Mouse (Mus musculus) 416B (cell line): ENCODE data around the gene Gm45837.

Experiments used
- DNase-seq: peaks from one replicate; pipeline ENCODE4 v3.0.0; 2011; ENCODE audit warnings: low read depth

The Gm45837 gene

DNA sequence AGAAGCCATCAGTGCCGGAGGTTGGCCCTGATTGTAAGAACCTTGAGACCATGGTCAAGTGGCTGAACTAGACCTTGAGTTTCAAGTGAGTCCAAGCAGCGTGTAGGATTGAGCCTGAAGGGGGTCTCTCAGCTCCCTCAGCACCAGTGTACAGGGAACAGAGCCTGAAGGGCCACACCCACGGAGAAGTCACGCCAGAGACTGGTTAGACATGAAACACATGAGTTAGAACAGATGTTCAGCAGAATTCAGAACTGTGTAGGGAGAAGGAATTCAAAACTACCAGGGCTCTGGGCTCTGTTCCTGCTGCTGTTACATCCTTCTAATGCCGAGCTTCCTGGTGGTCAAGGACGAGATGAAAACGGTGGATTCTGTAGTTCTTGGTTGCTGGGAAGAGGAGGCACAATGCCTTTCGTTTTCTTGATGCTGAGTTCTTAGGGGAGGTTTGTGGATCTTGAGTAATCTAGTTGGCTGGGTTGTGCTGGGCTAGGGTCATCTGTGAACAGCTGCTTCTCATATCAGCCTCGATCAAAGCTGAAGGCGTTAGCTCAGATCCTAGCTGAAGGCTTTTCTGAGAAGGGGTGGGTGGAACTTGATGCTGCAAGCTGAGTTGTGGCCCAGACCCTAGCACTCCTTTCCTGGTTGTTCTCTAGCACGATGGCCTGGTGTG lies at the start of gene Gm45837:
Gene Gm45837 (plus strand): TSS at position 620 of the 670 bp plus-strand sequence.
- no peak for DNase-seq

DNA sequence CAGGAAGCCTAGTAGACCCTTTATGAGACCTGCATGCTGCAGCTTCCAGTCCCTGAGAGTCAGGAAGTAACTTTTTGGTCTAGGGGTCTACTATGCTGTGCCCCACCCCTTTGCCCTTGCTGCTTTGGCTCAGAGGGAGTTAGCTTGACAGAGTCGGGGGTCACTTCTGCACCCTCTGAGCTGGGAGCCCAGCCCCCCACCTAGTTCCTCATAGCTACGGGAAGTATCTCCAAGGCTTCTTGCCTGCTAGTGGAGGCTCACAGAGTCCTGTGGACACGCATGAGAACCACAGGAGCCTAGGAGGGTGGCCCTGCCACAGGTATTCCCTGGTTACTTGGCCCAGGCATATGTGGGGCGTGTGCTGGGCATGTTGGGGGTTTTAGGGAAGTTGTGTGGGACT lies 49.7 kb upstream of the Gm45837 start:
- DNase-seq = no peak

DNA sequence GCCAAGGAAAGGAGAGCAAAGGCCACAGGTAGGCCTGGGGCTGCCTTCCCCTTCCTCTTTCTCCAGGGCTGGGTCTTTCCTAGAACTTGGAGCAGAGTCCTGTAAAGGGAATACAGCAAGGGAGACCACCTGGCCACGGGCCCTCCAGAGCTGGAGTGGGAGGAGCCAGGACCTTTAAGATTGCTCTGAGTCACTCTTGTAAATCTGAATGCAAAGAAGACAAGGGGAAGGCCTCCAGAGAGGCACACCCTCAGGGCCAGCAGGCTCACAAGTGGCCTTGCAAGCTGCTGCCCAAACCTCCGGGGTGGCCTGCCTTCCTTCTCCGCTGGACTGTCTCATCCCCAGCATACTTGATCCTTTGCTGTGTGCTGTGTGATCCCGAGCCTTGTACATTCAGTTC lies 48.9 kb upstream of the Gm45837 start:
- peak; percentile 61 for DNase-seq

DNA sequence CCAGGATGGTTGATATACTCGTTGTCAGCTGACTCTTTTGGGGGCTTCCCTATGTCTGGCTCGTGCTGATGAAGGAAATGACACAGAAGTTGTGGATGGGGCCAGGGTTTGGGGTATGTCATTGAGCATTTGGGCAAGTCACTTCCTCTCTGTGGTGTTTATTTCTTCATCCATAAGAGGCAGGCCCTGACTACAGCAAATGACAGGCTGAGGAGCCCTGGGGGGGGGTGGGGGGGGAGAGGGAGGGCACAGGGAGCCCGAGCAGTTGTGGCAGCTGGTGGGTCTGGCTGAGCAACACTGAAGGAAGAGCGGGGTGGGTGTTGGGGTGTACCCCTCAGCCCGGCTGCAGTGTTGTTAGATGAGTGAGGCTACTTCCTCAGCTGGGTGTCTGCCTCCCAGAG lies 47.9 kb upstream of the Gm45837 start:
- peak; percentile 96 for DNase-seq

DNA sequence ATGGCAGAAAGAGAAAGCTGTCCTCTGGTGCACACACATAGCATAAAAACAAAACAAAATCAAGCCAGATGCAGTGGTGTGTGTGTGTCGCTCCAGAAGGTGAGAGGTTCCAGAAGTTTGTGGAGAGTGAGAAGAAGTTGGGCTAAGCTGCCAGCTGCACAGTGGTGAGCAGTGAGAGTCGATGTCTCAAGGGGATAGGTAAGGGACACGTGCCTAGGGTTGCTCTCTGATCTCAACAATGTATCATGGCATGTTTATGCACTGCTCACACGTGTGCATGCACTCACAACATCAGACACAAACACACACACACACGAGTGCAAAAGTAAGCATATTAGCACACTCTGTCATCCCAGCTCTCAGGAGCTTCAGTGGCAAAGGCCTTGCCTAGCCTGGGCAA lies 46.8 kb upstream of the Gm45837 start:
- no peak for DNase-seq

DNA sequence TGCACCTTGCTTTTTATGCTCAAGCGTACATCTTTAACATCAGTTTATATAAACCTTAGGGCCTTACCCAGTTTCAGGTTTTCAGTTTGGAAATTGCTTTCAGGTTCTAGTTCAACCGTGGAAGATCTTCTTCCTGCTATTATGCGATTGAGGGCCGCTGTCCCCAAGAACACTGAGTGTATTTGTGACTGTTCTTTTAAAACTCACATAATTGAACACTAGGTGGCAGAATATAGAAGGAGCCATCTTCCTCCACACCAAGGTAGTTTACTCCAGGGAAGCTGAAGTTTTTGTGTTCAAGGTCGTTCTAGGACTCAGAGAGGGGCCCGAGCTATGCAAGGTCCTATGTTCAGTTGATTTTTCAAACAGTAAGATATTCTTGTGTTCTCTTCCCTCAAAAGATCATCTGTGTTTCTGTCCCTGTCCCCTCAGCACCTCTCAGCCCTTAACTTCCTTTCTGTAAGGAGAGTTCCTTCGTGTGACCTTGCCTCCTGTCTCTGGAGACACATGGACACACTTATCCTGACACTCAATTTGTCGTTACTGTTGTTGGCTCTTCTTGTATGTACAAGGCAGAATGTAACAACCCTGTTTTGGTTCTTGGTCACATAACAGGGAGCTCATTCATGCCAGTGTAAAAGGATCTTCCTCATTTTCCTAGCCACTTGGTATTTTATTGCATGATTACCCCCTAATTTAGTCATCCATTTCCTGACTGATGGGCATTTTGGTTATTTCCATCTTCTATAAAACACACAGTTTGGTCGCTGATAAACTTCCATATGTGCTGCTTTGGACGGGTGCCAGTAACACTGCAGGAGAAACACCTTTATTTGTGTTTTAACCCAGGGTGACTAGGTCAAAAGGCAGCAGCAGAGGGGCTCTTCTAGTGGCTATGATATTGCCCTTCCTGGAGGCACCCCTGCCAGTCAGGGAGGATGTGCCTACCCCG lies 42.5 kb upstream of the Gm45837 start:
- DNase-seq = peak; percentile 62

DNA sequence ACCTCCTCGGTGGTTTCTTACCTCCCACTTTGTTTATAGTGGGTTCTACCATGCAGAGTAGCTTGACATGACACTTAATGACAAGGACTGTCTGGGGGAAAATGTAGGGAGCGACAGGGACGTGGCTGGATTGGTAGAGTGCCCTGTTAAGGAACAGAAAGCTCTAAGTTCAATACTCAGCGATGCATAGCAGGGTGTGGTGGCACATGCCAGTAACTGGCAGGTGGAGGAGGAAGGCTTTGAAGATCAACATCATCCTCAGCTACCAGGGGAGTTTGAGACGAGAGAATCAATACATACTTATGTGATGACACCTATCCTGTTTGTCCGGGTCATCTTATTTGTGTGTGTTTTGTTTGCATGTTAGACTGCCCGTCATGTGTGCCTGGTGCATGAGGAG lies 41.0 kb upstream of the Gm45837 start:
- DNase-seq = no peak

DNA sequence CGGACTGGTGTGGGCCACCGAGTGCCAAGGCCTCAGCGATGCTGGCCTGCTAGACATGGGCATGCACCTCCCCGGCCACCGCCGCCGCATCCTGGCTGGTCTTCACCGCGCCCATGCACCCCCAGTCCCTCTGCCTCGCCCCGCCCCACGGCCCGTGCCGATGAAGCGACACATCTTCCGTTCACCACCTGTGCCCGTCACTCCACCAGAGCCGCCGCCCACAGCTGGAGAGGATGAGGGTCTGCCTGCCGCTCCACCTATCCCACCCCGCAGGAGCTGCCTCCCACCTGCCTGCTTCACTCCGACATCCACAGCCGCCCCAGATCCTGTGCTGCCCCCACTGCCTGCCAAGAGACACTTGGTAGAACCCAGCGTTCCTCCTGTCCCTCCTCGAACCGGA lies 37.6 kb upstream of the Gm45837 start:
- no peak for DNase-seq

DNA sequence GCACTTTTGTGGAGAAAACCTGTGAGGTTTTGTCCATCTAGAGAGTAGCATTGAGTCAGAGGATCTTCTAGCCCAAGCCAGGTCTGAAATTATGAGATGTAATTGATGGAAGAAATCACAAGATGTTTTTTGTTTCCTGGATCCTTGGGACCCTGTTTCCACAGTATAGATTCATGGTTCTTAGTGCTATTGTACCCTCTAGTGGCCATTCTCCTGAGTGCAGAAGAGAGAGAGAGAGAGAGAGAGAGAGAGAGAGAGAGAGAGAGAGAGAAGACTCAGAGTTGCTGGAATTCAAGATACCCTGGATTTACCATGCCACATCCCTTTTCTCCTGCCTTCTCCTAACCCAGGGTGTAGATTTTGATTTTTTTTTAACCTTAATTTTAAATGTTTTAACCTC lies 36.5 kb upstream of the Gm45837 start:
- peak; percentile 81 for DNase-seq

DNA sequence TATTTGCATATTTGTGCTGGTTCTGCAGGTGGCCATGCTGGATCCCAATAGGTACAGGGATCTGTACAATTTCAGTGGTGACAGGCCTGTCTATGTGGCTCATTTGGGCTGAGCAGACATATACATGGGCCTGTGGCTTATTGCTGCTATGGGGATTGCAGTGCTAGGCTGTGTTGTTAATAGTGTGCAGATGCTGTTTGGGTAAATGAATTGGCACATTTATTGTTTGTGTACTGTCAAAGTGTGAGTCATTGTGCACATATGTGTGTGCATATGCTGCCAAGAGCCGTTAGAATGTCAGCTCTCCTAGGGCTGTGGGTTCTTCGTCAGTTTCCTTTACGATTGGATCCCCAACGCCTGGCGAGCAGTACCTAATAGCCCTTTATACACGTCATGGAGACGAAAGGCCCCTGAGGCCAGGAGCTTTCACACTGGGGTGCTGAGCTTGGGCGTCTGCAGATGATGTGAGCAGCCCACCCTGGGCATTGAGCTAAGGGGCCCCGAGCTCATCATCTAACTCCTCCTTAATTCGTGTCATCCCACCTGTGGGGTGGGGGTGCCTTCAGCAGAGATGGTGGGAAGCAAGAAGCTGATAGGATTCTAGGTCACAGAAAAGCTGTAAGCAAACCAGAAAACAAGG lies 33.9 kb upstream of the Gm45837 start:
- peak; percentile 44 for DNase-seq

DNA sequence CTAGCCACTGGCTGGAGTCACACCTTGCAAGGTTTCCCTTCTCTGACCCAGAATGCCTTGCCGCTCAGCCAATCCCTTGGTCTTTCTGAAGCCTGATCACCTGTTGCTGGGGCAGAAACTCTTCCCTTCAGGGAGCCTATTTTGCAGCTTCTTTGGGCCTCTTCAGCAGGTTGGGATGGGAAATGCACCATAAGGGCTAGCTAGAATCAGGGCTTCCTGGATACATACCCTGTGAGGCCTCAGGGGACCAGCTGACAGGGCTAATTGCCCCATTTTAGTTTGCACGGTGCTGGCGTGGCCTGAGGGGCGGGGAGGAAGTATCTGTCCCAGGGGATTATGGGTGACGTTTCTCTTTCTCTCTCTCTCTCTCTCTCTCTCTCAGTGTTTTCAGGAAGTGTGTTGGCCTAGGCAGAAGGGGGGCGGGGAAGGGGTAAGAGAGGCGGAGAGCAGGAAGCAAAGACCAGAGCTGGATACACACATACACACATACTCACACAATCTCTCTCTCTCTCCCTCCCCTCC lies 32.9 kb upstream of the Gm45837 start:
- DNase-seq = peak; percentile 92

DNA sequence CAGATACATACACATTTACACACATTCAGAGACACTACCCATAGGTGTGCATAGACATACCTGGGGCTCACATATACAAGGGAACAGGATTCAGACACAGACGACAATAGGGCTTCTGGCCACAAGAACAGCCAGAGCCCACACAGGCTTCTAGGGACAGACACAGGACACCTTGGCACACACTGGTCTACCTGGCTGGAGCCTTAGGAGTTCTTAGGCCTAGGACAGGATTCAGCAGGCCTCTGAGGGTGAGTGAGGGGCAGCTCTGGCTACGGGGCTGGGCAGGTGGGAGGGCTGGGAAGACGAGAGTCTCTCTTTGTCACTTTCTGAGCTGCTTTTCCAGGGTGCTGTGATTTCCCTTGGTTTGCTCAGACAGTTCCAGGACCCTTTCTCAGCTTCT lies 32.4 kb upstream of the Gm45837 start:
- DNase-seq = no peak

DNA sequence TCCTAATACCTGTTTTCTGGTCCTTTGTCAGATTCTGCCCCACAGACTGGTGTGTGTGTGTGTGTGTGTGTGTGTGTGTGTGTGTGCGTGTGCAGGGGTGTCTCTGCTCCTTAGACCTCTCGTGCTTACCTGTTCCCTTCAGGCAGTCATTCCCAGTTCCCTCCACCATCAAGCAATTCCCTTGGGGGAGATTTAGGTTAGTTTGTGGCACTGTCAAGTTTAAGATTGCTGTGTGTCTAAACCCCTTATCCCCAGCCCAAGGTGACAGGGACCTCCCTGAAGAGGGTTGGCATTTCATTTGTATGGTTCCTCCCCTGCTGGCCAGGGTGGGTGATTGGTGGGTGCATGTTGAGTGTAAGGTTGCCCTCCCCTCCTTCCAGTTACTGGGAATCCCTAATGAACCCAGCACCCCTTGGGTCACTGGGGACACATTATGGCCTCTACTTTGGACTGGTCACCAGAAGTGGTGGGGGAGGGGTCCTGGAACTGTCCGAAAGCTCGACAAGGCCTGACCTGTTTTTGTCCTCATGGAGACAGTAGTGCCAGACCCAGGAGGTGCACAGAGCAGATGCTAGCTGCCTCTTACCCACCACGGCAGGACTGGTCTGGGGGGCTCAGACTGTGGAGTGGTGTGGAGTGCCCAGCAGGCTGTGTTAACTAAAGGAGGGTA lies 31.8 kb upstream of the Gm45837 start:
- no peak for DNase-seq

DNA sequence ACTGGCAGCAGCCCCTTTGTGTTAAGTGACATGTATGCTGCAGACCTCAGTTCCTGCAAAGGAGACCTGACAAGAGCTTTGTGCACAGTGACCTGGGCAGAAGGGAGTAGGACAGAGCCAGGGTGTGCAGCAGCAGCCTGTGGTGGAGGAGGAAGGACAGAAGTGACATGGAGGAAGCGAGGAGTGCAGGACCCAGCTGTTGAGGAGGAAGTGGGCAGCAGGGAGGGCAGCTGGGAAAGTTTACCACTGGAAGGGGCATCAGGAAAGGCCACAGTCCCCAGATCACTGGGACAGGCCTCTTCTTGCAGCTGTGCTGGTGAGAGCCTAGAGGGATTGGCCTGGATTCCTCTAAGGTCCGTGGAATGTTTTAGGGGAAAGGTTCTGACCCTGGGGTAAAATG lies 31.0 kb upstream of the Gm45837 start:
- peak; percentile 39 for DNase-seq

DNA sequence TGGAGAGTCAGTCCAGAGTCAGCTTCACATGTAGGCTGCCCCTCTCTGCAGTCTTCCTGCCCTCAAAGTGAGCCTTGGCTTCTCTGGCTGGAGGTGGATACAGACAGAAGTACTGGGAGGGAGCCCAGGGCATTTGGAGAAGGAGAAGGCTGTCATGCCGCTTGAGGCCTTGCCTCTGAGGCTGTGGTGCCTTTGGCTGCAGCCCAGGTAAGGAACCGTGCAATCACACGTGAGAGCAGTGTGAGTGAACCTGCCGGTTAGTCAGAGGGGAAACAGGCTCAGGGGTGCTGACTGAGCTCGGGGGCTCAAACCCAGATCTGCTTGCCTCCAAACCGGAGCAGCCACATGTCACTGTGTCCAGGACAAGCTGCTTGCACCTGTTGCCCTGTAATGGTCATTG lies 29.2 kb upstream of the Gm45837 start:
- no peak for DNase-seq

DNA sequence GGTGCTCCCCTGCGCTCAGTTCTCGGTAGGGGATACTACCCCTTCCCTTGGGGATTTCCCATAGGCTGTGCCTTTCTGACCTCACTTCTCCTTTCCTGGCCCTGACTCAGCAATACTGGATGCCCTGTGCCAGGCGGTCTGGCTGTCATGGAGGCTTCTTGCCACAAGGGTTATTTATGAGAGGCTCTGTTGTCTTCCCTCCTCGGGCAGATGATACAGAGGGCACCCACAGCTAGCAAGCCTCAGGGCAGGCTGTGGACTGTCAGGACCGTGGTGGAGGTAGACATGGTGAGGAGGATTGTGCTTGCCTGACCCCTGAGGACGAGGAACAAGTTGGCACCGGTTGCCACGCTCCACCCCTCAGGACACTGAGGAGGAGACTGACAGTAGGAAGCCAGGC lies 28.3 kb upstream of the Gm45837 start:
- DNase-seq = peak; percentile 59

DNA sequence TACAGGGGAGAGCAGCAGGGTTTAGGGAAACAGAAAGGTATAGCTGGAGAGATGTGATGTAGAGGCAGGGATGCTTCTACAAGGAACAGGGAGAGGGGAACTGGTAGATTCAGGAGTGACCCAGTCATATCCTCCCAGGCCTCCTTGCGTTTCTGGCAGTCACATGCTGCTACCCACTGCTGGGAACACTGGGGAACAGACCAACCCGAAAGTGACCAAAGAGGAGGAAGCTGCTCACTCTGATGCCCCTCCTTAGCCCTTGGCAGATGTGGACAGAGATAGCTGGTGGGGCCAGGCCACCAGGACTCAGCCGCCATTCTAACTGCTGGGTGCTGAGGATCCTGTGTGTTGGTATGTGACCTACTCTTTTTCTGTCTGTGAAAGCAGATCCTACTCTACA lies 26.9 kb upstream of the Gm45837 start:
- peak; percentile 85 for DNase-seq

DNA sequence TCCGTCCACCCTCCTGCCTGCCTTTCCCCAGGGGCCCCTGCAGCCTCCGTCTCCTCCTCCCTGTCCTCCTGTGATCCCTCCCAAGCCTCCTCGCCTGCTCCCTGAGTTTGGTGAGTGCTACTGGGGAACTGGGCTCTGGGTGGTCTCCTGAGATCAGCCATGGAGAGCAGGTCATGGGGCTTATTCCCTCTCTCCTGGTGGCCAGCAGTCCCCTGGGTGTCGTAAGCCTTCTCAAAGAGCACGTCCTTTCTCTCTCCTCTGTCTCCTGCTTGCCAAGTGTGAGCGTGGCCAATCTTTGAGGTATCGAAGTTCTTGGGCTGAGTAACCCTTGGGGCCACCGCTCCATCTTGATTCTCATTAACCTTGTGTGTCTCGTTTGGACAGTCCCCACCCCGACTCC lies 25.8 kb upstream of the Gm45837 start:
- DNase-seq = no peak

DNA sequence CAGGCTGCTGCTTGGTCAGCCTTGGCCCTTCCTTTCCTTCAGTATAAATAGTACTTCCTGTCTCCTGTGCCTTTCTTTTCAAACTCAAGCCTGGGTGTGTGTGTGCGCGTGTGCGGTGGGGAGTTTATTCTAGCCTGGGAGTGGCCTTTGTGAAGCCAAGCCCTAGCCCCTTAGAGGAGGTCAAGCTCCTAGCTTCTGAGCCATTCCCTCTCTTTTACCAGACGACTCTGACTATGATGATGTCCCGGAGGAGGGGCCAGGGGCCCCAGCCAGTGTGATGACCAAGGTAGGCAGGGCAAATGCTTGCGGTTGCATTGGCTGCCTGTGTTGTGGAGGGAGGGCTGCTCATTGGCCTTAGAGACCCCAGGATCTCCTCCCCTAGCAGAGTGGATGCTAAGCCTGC lies 25.4 kb upstream of the Gm45837 start:
- no peak for DNase-seq

DNA sequence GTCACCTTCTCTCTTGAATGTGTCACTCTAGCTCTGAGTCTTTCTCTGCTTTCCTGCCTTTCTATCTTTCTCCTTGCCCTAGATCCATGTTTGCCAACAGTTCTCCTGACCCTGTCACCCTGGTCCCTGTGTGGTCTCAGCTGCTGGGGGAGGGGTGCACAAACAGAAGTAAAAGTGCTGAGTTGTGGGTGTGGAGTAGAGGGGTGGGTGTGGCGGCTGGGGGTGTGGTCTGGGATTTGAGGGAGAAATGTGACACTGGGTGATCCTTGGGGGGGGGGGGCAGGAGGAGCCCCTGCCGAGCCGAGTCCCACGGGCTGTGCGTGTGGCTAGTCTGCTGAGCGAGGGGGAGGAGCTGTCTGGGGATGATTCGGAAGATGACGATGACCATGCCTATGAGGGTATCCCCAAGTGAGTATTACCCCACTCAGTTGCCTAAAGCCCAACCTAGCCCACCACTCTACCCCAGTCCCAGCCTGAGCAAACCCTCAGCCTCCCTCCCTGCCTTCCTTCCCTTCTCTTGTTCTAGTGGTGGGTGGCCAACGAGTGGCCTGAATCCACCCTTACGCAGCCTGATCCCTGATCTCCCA lies 24.7 kb upstream of the Gm45837 start:
- no peak for DNase-seq

DNA sequence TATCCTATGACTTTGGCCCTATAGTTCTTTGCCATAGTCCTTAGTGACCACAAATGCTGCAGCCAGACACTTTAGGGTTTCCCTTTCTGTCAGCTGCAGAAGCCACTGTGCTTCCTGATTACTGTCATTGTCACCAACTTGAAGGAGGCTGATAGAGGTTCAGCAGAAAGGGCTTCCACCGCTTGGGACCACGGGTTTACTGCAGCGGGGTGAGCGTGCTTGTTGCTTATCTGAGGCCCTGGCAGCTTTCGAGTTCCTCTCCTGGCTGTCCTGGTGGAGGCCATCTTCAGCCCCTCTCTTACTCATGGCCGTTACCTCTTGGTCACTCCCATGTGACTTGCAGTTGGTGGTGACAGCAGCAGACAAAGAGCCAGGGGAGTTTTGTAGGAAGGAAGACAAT lies 21.4 kb upstream of the Gm45837 start:
- peak; percentile 94 for DNase-seq
